Mouse (Mus musculus): ENCODE data around the gene Slc17a7.

GRCm38 (mm10) chr7:45190186-45190585, 26.4 kb downstream of the Slc17a7 start:
- no peak for TF ChIP-seq GATA1 (IDR thresholded peaks at IDR 0.05; ENCODE audit: low read length)
- TF ChIP-seq TAL1 (IDR thresholded peaks at IDR 0.05; ENCODE audit: low read length), result no peak
